Mouse (Mus musculus) bone marrow, adult 2 months (tissue): ENCODE data around the gene Gadd45g.

ENCODE experiments used
- CTCF ChIP-seq: fragments of 200-500 bp; IDR thresholded peaks from 2 replicates; pipeline ENCODE4 v1.5.1; 2011; ENCODE audit warnings: low read length, control low read depth; ENCODE audit not compliant: control insufficient read depth, insufficient read depth
- POLR2A ChIP-seq: fragments of 200-500 bp; IDR thresholded peaks from 2 replicates; pipeline ENCODE4 v1.6.1; 2011; ENCODE audit warnings: low read depth, mild to moderate bottlenecking, control low read depth, low read length, borderline replicate concordance; ENCODE audit not compliant: control insufficient read depth

DNA sequence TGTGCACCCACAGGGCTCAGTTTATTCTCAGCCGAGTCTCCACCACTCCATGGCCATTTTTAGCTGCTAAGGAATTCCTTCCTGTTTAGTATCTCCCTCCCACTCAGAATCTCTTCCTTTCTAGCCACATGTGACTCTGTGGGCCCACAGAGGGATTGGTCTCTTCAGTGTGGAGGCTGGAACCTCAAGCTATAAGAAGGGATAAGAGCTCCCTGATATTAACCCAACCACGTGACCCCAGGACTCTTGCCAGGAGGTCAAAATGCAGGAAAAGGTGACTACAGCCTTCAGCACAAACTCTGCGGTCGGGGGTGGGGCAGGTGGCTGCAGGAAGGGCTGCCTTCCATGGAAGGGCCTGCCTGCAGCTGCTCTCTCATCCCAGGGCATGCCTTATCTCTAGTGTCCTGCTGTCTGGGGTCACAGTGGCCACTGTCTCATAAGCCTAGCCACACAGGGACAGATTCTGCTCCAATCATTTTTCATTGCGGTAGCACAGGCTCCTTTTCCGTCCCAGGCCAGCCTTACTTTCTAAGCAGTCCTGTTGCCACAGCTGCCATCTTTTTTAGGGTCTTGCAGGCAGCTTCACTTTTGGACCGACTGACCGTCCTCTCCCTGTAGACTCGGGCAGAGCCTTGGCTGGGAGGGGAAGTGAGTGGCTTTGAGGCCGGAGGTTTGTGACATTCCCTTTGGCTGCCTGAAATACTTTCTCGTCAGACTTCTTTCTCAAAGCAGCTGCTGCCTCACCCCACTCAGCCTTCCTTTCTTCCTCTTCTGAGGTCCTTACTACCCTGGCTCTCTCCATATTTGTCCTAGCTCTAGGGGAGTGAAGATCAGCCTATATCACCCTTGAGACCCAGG, 35.0 kb downstream of the Gadd45g start:
- TF ChIP-seq CTCF (no peak), POLR2A (no peak)
